Mouse (Mus musculus) inflammation-experienced regulatory T-cells, adult 6 months (primary cell): ENCODE measurements around the gene Ddx10. TPM values are rescaled to one million over a fixed set of nuclear protein-coding genes. Genes with fewer than 3 reads are reported as not detected.
"Not testable (repeated sequence)": the region's sequence is repeated elsewhere in the genome, so short reads cannot be mapped to it uniquely, and the experiment has no call there.

ENCODE experiments used
- ATAC-seq: one replicate; pipeline ENCODE4 v1.8.0; 2017
- polyA plus RNA-seq, 3 experiments: library from polyadenylated mRNA; unstranded; fragments of 100-300 nt; shearing (Covaris generic); gene quantifications; one replicate each; pipeline ENCODE4 v1.2.1; 2017

Gene Ddx10
- polyA plus RNA-seq, 3 experiments from 2014 or later: 40.1 to 65.0 (median 54.7) TPM

DNA sequence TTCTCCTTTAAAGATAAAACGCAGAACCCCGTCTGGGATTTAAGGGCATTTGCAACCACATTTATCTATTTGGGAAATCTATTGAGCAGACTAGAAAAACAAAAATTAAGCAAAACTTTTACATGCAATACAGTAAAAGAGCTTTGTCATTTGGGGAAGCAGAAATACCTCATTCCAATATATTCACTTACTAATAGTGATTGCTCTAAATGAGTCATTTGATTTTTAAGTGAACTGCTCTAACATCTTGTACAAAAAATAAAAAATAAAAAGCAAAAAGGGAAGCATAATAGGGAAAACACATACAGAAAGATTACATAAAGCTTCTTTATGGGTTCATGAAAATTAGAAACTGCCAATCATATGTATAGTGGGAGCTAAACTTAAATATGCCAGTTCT is 104.3 kb downstream of the Ddx10 start:
- ATAC-seq: no peak

DNA sequence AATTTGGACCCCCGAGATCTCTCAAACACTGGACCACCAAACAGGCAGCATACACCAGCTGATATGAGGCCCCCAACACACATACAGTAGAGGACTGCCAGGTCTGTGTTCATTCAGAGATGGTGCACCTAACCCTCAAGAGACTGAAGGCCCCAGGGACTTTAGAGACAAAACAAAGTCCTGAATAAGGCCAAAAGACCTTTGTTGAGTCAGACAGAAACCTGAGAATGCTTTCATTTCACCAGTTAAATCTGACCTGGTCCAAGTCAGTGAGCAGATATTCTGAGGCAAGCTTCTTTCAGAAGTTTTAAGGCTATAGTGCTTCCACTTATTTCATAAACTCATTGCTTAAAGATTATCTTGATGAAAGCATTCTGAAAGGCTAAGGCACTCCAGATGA is 105.4 kb downstream of the Ddx10 start:
- ATAC-seq: not testable (repeated sequence)

DNA sequence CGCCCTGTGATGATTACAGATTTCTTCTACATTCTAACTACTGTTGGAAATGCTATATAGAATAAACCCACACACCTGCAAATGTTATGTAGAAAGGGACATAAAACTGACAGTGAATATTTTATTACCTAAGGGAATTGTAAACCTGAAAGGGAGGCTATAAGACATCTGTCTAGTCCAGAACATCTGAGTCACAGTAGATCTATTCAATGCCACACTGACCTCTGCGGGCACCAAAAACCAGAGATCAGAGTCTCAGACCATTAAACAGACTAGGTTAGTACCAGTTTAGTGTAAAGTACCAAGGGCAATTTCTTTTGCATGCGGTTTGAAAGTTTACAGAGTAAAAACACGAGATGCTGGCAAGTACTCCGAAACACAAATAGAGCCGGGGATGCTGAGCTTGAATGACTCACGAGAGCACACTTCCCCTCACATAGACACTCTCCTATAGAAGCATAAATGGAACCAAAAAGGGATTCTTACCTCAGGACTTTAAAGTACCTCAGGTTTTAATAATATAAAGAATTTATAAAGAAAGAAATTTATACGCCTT is 107.2 kb downstream of the Ddx10 start:
- ATAC-seq: no peak

DNA sequence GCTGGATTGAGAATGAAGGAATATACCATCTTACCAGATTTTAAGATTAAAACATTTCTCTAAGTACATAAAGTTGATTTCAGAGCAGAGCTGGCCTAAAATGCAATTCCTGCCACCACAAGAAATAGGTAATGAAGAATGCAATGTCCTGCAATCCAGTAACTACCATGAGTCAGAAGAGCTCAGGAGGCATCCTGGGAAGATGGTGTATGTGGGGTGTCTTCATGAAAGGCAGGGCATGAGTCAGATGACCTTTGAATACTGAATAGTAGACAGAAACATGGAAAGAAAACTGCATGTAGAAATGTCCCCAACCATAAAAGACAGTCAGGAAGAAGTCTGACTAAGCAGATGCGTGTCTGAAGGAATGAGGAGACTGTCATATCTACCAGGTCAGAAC is 115.0 kb downstream of the Ddx10 start:
- no peak for ATAC-seq

DNA sequence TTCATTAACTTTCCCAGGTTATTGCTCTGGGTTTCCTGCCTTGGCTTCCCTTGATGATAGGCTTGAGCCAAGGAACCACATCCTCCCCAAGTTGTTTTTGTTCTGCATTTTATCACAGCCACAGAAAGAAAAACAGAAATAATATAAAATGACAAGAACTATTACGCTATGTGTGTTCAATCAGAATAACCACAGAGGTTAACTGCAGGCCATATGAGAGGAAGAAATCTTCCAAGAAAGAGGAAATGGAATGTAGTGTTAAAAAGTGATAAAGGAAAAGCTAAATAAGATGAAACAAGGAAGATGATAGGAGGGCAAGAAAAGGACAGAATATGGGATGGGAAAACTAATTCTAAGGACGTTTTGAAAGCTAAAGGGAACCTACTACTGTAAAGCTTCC is 117.4 kb downstream of the Ddx10 start:
- no peak for ATAC-seq

DNA sequence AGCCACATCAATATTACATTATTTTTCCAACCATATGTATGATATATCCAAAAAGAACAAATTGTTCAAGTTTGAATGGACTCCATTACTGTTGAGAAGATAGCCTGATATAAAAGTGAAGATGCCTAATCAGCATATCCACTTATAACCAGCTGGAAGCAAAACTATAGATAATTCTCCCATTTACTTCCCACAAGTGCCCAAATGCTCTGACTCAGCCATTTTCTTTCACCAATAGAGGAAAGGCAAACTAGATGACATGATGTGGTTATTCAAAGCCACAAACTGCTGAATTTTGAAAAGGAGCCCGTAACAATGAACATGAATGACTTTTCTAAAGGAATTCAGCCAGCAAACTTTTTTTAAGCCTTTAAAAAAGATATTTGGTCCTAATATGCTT is 146.8 kb downstream of the Ddx10 start:
- no peak for ATAC-seq

DNA sequence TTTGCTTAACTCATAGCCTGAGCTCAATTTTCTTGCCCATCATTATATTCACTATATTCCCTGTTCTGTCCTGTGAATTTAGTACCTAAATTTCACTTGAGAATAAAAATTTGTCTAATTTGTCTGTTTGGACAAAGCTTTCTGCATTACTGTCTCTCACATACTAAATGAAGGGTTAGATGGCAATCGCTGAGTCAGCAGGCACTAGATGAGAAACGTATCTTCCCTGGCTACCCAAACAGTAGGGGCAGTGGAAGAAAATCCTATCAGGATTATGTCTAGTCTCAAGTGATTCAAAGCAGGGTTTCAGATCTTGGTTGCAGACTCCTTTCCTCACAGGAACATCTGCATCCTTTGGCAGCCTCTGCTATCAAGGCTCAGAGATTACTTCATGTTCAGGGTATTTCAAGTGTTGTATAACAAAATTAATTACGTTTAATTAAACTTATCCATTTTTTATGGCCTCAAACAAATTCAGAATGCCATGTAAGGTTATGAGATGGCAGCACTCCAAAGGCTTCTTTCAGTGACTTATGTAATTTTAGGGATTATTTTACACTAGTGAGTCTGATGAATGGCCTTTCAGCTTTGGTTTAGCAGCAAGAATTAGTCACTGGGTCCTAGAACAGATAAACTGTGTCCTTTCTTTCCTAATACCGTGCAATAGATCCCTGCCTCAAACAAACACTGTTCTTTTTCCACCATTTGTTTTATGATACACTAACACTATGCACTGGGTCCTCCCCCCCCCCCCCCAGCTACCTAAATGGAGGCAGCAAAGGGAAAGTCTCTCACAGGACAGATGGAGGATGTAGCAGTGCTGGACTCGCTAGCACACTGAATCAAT is 152.3 kb downstream of the Ddx10 start:
- ATAC-seq: no peak

DNA sequence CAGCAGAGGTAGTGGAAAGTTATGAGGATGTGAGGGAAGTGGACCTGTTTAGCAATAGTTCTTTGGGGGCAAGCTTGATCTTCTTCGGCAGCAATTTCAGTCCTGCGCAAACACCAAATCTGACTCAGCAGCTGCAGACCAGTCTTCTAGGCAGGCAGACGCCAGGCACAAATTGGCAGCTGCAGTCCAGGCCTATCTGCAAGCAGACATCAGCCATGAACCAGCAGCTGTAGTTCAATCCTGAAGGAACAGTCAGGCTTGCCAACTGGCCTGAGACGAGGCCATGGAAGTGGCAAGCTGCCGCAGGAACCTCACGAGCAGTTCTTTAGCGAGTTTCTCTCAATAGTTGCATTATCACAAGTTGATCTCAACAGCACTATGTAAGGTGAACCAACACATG is 153.3 kb downstream of the Ddx10 start:
- no peak for ATAC-seq

DNA sequence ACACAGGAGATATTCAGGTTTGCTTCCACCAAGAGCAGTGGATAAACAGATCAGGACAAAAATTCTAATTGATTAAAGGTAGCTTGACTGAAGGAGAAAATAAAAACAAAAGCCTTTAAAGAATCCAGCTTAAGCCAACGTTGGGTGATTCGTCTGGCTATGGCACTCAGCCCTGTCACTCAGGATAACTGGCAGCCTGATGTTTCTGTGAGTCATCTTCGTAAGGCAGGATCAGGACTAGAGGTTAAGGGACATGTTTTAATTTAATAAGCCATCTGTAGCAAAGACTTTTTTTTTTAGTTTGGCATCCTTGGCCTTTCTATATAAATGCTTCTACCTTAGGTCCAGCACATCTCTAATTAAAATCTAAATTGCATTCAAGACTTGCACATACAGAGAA is 170.2 kb downstream of the Ddx10 start:
- ATAC-seq: no peak

DNA sequence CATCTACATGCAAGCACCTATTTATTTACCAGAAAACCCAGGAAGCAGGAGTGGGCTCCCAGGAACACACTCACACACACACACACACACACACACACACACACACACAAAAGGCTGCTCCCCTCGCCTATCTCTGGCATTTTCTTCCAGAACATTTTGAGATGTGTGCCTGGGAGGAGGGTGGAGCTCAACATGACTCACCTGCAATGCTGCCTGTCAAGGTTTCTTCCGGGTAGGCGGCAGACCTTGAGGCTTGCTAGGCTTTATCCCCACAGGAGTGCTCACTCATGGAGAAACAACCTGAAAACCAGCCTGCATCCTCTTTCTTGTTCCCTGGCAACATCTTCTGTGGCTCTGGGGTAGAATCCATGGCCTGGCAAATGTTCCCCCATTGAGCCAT is 171.9 kb downstream of the Ddx10 start:
- no peak for ATAC-seq

DNA sequence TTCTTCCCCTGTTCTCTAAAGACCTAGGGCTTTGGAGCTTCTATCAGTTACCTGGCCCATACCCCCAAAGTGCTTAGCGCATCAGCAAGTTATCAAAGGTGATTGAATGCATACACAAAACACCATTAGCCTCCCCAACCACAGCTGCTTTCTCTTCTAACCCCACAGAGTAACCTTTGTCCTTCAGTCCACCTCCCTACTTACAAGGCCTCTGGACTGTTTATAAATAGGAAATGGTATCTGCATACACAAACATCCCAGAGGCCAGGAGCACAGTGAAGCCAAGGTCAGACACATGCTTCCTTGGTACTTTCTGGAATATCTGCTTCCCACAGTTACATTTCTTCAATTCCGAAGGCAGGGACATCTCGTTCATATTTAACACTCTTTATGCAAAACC is 173.4 kb downstream of the Ddx10 start:
- no peak for ATAC-seq

DNA sequence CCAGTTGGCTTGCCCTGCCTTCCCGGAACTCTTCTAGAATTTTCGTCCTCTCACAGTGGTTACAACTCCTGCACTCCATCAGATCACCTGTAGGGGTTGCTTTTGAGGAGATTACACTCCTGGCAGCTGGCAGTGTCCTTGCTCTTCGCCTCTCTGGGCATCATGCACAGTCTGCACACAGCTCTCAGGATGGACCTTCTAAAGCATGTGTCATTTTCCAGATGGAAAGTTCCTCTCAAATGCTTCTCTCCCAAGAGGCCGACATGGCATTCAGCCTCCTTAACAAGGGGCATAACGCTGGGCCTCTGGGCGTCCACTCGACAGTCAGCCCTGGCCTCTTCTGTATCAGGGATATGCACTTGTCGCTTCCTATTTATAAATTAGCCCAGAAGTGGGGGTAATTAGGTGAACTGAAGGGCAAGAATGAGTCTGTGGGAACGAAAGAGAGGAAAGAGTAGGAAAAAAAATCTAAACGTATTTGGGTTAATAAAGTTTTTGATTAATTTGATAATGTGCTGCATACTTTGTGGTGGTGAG is 174.2 kb downstream of the Ddx10 start:
- ATAC-seq: no peak

DNA sequence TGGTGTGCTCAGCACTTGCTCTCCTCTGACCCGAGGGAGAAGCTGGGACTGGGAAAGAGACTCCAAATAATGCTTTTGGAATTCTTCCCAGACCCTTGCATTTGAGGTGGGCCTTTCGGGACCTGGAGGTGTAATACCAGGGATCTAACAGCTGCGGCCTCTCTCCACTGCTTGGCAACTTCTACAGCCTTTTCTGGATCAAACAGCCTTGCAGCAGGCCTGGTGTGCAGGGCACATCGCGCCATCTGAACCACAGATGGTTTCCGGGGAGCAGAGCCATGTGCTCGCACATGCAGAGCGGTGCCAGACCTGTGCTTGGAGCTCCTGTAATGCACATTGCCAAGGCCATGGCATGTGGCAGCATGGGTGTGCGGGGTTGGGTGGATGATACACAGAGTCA is 175.8 kb downstream of the Ddx10 start:
- ATAC-seq: no peak

DNA sequence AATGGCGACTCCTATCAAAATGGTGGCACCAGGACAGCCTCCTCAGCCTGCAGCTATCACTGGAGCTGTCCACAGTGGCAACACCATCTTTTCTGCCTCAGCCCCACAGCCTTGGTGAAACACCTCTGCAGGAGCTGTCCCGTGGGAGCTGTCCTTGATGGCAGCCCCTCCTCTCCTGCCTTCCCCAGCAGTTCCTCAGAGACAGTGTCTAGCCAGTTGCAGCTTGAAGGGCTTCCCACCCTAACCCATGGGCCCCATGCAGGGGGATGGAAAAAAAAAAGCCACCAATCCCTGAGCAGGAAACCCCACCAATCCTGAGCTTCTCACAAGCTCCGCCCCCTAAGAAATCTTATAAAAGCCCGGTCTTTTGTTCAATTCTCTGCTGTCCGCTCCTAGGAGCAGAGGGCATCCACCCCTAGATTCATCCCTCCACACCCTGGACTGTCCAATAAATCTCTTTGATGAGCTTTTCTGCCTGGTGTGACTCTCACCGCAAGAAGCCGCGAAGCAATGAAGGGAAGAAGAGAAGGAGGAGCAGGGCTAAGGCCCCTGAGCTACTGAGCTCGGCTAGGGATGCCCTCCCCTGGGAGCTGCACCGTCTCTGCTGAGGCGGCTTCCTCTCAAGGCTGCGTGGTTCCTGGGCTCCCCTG is 176.9 kb downstream of the Ddx10 start:
- ATAC-seq: no peak

DNA sequence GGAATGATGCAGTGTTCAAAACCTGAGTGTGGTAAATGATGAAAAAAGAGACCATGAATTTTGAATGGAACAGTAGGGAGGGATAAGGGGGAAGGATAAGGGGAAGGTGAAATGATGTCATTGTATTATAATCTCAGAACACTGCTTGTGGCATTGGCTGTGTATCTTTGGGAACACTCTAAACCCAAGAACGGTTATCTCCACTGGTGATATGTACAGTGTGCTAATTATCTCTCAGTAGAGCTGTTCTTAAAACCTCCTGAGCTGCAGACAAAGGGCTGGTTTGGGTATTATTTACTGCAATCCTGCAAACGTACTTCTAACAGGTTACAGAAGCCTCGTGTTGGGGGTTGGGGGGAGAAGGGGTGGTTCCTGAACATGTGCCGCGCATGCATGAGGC is 179.7 kb downstream of the Ddx10 start:
- ATAC-seq: no peak

DNA sequence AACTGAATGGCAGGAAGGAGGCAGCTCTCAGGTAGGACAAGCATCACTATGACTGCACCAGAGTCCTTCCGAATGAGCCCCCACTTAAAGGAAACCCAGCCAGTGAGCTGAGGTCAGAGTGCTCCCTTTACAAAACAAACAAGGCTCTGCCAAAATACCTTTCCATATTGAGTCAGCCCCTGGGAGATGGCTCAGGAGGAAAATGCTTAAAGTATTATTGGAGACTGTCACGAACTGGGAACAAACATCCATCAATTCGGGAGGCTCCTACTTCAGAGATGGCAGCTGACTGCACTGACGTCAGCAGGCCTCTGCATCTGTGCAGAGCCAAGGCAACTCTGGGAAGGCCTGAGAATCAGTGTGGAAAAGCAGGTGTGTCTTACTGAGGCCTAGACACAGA is 181.4 kb downstream of the Ddx10 start:
- ATAC-seq: no peak

DNA sequence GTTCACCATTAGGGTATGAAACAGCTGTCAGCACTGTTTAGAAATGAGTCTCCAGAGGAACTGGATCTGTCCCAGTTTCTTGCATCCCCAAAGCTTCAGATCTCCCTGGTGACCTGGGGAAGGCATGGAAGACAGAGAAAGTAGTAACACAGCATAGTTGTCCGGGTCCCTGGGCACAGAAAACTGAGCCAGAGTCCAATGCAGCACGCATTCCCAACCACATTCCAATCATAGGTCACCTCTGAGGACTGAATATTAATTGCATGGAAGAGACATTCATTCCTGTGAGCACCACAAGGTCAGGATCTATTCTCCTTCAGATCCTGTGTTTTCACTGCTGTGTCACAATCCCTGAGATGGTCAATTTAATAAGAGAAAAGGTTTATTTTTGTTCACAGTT is 182.8 kb downstream of the Ddx10 start:
- ATAC-seq: no peak

DNA sequence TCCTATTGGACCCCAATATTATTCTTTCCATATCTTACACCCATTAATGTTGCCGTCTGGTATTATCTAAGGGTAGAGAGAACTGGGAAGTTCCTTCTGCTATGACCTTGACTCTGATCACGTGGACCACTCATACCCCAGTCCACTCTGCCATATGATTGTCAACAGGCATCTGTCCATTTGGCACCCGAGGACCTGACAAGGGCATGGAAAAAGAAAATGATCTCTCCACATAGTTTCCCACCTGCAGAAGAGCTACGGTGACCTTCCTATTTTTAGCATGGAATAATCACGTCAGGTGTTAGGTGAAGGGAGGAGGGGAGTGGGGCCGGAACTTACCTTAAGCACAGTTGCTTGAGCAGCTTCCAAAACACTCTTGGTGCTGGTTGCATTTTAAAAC is 183.3 kb downstream of the Ddx10 start:
- ATAC-seq: no peak

DNA sequence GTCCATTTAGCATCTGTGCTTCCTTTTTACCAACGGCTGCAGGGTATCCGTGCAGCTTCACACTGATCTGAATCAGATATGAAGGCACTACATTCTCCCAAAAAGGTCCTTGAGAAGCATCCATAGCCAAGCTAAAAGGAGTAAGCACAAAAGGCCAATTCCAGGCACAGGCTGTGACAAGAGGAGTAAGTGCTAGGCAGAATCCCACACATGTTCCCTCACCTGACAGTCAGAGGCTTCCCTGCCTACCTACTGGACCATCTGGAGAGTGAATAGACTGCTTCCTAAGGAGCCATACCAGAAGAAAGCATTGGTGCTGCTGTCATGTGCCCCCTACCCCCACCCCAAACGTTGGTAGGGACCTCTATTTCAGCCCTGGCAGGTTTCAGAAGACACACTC is 192.5 kb downstream of the Ddx10 start:
- ATAC-seq: no peak
